Mouse (Mus musculus) adrenal gland, postnatal 4 days (tissue): ENCODE results near the gene Zfhx3. TPM values are rescaled to one million over a fixed set of nuclear protein-coding genes. Genes with fewer than 3 reads are reported as not detected.

Experiments
- DNase-seq, 2 experiments: peaks; one replicate each; pipeline ENCODE4 v3.0.0; 2021 to 2022; ENCODE audit warnings: low spot score in 2 of 2, mixed read lengths in 2 of 2
- total RNA-seq, 2 experiments: library from RNA; stranded (reverse); gene quantifications; 2 replicates each; pipeline ENCODE4 v1.2.3; 2021

Gene Zfhx3
- total RNA-seq, 2 experiments from 2014 or later, result 38.1 to 42.0 TPM

GRCm38 (mm10) chr8:108348776-108349175 lies 406.3 kb downstream of the Zfhx3 start:
- DNase-seq, result no peak

GRCm38 (mm10) chr8:108355119-108355777 lies 412.8 kb downstream of the Zfhx3 start:
- DNase-seq, result no peak

GRCm38 (mm10) chr8:108361402-108361801 lies 419.0 kb downstream of the Zfhx3 start:
- DNase-seq, result no peak

GRCm38 (mm10) chr8:108362421-108362820 lies 420.0 kb downstream of the Zfhx3 start:
- no peak for DNase-seq

- no peak for DNase-seq
Measured at GRCm38 (mm10) chr8:108363435-108363834, 421.0 kb downstream of the Zfhx3 start.

DNA sequence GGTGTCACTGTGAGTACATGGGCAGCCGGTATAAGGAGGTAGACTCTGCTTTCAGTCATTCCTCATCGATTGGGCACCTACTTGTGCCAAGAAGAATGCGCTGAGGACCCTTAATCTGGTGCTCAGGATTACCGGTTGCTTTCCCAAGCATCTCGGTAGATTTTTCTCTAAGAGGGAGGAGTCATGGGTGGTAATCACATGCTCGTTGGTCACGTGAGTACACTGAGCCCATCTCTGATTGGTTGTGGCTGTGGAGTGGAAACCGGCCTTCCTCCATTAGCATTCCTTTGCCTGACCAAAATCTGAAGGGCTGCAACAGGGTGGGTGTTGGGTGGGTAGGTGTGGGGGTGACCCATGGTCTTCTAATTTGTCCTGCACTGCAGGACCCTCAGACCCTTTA lies 421.4 kb downstream of the Zfhx3 start:
- DNase-seq, result no peak

DNA sequence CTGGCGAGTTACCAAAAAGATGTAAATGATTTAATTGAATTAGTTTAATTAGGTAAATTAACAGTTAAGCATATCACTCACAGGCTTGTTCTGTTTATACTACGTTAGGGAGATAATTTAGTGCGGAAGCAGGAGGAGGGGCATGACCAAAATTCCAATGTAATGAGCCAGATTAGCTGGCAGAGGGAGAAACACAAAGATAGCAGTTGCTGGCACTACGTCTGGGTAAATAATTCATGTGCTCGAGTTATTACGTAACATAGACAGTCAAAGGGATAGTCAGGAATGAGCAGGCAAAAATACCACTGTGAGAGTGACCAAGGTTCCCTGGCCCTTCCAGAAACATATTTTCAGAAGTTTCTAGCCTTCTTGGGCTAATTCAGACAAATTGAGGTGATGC lies 426.6 kb downstream of the Zfhx3 start:
- no peak for DNase-seq

DNA sequence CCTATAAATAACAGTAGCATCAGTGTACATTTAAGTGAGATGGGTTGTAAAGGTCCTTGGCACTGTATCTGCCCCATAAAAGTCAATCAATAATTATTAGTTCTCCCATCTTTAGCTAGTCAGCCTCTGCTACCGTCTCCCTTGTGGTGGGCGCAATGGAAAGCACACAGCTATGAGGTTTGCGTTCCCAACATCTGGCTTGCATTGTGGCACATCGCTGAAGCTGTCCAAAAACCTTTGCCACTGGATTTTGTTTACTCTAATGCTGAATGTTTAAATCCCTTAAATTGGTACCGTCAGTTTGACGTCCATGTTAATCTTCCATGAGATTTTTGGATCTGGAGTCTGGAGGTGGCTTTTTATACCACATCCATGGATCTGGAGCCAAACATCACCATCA lies 428.3 kb downstream of the Zfhx3 start:
- DNase-seq, result no peak

GRCm38 (mm10) chr8:108373046-108373445 lies 430.6 kb downstream of the Zfhx3 start:
- no peak for DNase-seq

DNA sequence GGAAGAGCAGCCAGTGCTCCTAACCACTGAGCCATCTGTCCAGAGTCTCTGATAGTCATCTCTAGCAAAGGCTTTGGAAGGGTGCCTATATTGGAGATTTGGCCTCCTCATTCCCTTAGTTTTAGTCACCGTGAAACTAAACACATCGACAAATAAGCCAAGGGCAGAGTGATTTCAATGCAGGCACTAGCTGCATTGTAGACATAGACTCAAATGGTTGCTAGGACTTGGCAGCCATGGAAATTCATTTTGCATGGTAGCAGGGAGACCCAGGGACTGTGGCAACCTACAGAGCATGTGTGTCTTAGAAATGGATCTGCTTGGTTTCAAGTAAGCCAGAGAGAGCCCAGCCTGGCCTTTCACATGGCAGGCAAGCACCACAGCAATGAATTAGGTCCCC lies 435.6 kb downstream of the Zfhx3 start:
- no peak for DNase-seq

DNA sequence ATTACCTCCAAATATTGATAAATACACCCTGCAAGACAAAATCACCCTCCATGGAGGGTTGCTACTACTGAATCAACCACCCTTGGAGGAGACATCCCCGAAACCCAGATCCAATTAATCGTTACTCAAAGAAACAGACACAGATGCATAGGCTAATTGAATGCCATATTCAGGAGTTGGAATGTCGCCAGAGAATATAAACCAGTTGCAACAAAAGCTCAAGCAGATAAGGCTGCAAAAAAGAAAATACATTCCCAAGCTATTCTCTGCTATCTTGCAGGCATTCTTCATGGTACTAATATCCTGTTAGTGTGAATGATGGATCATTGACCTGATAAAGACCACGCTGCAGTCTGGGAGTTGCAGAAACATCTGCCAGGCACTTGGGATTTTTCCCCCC lies 440.7 kb downstream of the Zfhx3 start:
- DNase-seq, result no peak

- DNase-seq, result peak; percentile 5 to 21
Measured at GRCm38 (mm10) chr8:108387160-108387912, 444.9 kb downstream of the Zfhx3 start.

DNA sequence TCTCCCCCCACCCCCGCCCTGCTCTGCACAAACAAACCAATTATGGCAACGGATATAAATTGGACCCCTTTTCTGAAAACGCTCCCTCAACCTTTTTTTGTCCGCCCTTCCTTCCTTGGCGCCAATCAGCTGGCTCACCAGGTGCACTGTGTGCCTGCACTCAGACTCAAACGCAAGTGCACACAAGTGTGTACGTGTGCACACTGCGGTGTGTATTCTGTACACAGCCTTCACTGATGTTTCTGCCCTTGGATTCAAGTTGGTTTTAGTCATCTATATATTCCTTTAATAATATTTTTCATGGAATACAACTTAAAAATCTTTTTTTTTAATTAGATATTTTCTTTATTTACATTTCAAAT lies 445.4 kb downstream of the Zfhx3 start:
- no peak for DNase-seq

- no peak for DNase-seq
Measured at GRCm38 (mm10) chr8:108392909-108393308, 450.5 kb downstream of the Zfhx3 start.

GRCm38 (mm10) chr8:108402149-108402548 lies 459.7 kb downstream of the Zfhx3 start:
- no peak for DNase-seq

DNA sequence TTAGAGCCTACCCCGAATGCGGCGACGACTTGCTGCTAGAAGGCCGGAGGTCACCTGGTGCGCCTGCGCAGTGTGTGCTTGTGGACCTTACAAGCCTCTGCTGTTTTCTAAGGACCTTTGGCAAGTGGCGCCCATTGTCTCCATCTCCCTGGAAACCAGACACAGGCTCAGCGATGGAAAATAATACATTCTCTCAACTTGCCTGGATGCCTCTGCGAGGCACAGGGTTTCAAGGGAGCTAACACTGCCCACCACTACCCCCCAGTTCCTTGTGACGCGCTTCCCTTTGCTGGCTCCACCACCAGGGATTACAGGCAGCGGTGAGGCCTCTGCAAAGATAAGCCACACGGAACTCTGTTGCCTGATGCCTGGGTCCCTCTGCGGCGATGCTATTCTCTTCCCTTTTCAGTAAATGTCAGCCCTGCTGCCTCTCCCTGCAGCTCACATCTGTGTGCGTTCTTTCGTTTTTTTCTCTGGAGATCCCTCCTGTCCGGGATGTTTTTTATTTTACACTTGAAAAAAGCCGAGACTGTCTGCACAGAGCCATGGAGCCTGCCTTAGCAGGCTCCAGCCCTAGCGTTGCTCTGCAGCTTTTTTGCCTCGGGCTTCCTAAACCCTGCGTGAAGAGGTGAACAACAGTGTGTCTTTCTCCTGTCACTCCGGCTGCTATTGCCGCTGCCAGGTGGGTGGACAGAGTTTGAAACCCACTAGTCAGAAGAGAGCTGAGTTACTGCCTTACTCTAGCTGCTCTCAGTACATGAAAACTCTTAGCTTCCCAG lies 464.5 kb downstream of the Zfhx3 start:
- DNase-seq, result no peak

- no peak for DNase-seq
Measured at GRCm38 (mm10) chr8:108419162-108419844, 476.9 kb downstream of the Zfhx3 start.

GRCm38 (mm10) chr8:108422521-108422920 lies 480.1 kb downstream of the Zfhx3 start:
- DNase-seq, result no peak

- no peak for DNase-seq
Measured at GRCm38 (mm10) chr8:108424337-108424736, 481.9 kb downstream of the Zfhx3 start.

GRCm38 (mm10) chr8:108433321-108433720 lies 490.9 kb downstream of the Zfhx3 start:
- no peak for DNase-seq

DNA sequence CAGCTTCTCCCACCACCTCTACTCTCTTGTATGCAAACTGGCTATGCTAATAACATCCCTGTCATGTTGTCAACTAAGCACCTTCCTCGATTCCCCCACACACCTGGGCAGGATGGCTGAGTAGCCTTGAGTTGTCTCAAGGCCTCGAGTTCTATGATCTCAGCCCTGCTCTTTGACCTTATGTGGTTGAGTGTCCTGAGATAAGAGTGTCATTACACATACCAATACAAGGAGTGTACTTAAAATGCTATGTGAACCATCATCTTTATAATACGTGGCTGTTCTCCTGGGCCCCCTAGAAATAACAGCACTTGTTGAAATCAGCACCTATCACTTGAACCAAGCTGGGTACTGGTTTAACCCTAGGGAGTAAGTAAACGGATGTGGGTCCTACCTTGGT lies 492.1 kb downstream of the Zfhx3 start:
- DNase-seq, result no peak

DNA sequence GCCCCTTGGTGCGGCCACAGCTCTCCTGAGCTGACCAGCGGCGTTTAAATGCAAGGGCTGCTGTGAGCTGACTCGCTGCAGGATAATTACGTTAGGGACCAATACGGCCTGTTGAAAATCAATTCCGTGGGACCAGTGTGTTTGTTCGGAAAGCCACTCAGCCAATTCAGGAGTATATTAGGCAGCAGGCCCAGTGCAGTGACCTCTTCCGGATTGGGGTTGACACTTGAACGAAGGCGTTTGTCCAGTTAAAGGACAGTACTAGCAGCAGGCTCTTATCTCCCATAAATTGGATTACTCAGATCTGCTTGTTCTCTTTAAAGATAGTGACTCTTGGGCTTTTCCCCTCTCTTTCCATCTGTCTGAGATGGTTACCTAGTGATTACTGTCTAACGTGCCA lies 493.9 kb downstream of the Zfhx3 start:
- DNase-seq, result no peak
